Mouse (Mus musculus) regulatory T cell (primary cell): Measurements from ENCODE around the gene Sugct.
"Not testable (repeated sequence)": the region's sequence is repeated elsewhere in the genome, so short reads cannot be mapped to it uniquely, and the experiment has no call there.

Experiments
- in situ Hi-C: fragments of 300-600 bp; cut with MboI, MseI; formaldehyde crosslinking; loops from one replicate; pipeline ENCODE4 v1.15.1; 2025; ENCODE audit warnings: high pct_unique_total_duplicates

Sugct gene

DNA sequence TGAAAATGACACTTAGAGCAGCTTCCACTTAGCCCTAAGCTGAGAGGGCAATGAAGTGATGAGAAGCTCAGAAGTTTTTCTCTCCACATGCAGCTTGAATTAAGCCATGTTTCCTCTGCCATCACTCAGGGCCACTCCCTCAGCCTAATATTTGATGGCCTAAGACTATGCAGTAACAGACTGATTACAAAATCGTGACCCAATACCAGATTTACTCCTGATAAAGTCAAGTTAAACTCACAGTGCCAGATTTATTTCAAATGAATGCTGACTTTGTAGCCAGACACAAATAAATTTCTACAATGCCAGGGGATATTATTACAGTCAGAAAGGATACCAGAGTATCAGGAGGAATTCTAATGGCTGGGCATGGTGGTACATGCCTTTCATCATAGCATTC is 89.1 kb downstream of the Sugct start:
- in situ Hi-C loops = no loop called here

DNA sequence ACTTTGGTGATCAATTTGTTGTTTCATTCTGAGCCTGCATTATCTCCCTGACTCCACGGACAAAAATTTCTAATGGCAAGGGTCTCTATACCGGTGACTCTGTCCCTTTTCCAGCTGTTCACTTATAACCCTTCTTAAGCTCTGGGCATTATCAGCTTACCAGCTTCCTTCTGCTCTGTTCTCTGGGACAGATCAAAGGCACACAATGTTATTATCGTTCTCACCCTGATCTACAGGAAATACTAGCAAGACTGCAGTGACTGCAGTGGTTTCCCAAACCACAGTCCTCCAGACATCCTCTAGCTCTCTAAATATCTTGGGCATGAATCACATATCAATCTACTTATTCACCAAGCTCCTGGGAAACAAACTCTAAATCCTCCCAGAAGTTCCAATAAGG is 90.7 kb downstream of the Sugct start:
- in situ Hi-C loops = no loop called here

- in situ Hi-C loops = no loop called here
Observed at GRCm38 (mm10) chr13:17603756-17604155, 91.6 kb downstream of the Sugct start.

GRCm38 (mm10) chr13:17585267-17585913 is 110.0 kb downstream of the Sugct start:
- in situ Hi-C loops = no loop called here

- in situ Hi-C loops = no loop called here
Observed at GRCm38 (mm10) chr13:17584804-17585203, 110.5 kb downstream of the Sugct start.

- in situ Hi-C loops = no loop called here
Observed at GRCm38 (mm10) chr13:17581684-17582083, 113.7 kb downstream of the Sugct start.

DNA sequence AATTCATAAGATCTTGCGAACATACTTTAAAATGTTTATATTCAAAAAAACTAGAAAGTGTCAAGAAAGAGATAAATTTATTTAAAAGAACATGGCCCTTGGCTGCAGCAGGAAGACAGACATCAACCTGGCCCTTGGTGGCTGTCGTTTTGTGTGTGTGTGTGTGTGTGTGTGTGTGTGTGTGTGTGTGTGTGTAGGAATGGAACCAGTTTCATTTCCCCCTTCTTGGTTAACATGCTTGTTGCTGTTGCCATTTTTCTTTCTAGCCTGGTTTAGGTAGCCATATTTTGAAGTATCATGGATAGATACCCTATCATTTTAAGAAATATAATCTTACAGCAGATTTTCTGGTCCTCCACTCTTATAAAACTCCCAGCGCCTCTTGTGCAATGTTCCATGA is 136.0 kb downstream of the Sugct start:
- in situ Hi-C loops = no loop called here

DNA sequence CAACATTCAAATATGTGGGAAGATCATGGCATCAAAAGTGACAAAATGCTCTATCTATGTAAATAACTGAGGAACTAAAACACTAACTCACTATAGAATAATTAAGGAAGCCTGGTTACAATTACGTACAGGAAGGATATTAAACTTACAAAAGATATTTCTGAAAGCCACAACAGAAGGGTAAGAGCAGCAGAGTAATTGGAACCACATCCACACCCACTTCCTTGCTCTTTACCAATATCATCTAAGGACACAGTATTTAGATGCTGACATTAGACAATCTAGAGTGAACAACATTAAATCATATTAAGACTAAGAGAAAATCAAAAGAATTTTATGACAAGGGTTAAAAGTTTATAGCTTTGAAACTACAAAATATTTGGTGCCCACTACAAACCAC is 159.0 kb downstream of the Sugct start:
- in situ Hi-C loops = no loop called here

DNA sequence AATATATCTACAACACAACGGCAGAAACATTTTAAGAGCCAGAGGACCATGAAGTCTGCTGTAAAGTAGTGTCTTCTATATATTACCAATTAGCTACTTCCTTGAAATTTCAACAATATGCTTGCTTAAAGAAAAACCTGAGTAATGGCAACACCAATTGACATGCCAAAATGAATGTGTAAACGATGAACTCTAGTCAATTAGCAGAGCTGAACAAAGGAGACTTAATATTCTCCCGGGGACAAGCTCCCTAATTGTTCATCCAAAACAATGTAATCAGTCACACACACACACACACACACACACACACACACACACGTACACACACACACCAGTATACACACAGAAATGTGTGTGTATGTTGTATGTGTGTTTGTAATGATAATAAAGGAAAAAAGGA is 160.5 kb downstream of the Sugct start:
- in situ Hi-C loops = no loop called here

DNA sequence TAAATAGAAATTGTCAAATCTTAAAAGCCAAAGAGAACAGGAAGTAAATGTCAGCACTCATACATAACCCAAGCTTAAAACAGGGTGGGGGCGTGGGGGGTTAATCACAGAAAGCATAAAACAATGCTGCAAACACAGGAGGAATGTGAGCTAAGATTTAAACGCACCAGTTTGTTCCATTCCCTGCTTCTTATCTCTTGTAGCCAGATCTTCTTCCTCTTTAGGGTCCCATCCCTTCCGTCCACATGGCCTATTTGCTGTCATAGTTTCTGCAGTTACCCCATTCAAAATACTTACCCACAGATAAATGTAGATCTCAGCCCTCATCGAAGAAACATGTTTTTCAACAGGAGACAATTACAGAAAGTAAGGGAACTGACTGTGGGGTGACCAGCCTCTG is 160.9 kb downstream of the Sugct start:
- in situ Hi-C loops = no loop called here

DNA sequence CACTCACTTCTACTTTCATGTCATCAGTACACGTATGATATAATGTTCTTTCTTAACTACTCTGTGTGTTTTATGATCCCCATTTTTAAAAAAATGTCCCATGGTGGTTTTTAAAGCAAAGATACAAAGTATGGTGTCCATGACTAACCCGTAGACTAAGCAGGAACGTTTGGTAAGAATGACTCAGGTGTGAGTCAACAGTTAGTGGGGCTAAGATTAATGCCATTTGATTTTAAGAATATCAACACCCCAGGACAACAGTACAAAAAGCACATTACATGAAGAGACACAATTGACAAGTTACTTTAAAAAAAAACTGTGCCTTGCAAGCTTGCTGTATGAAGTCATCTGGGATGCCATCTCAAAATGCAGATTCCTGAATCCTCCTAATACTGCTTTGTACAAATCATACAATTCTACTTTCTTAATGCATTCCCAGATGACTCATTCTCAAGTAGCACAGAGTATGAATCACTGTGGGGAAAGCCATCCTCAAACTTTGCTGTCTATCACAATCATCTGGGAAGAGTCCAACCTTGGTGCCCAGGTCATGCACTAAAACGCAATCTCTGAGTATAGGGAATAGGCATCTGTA is 184.1 kb downstream of the Sugct start:
- in situ Hi-C loops = no loop called here

DNA sequence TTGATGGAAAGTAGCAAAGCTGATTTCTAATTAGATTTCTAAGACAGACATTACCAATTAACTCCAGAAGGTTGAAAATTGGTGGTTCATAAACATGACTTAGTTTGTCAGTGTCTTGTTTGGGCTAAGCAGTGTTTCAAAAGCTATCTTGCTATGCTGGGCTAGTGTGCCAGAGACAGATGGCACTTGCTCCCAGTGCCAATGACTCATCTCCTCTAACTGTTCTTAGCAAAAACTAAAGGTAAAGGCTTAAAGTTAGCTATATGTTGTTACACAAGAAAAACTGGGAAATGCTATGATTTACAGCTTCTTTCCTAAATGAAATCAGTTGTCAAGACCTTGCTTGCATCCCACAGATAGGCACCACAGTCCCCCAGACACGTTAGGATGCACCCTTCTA is 200.4 kb downstream of the Sugct start:
- in situ Hi-C loops = no loop called here

DNA sequence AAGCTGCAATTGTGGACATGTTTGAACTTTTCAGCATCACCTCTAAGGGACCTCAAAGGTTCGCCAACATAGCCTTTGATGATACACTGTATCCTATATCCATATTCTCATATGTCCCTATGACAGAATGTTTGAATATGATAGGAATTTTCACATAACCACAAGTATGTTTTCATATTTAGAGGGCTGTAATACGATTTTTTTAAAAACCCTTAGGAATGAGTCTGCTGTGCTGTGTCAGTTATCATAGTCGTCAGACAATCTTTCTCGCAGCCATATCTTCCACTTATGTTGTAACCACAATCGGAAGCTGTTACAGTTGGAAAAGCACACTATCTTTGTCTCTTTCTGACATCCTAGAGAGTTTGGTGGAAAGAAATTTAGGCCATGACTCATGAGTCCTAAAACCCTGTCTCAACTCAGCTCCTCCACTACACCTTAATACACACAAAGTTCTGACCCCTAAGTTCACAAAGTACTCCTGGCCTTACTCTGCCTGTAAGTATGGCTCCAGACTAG is 201.2 kb downstream of the Sugct start:
- in situ Hi-C loops = no loop called here

- in situ Hi-C loops = not testable (repeated sequence)
Observed at GRCm38 (mm10) chr13:17457981-17458380, 237.4 kb downstream of the Sugct start.

GRCm38 (mm10) chr13:17432139-17432916 is 263.0 kb downstream of the Sugct start:
- in situ Hi-C loops = loop anchor here (5.0 kb wide), 1 partner anchor 1415 kb away; no protein-coding TSS in a partner anchor

DNA sequence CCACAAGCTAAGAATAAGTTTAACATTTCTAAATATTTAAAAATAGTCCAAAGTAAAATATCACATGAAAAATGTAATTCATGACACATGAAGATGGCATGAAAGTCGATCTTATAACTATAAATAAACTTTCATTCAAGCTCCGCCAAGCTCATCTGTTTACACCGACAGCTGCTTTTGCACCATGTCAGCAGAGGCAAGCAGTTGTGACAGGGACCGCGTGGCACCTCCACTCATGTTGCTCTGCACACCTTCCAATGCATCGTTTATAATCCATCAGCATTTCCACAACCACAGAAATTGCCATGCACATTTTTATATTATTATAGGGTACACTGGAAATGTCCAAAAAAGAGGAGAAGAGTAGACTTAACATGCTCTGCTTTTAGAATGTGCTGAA is 273.5 kb downstream of the Sugct start:
- in situ Hi-C loops = no loop called here

- in situ Hi-C loops = no loop called here
Observed at GRCm38 (mm10) chr13:17420557-17420956, 274.8 kb downstream of the Sugct start.

DNA sequence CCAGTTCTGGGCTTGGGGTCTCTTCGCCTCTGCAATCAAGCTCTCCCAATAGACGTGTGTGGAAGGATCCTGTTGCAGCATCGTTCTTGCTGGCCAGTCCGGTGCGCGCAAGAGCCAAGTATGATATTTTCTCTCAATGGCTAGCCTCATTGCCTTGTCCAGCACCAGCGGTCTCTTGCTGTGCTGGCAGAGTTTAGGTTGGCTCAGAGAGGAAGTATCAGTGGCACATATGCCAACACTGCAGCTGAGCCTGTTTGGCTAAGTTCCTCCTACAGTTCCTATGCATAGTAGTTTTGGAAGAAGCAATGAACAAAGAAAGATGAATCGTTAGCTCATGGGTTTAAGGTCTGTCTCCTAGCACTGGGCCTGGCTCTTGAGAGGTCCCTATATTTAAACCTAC is 352.5 kb downstream of the Sugct start:
- in situ Hi-C loops = no loop called here

DNA sequence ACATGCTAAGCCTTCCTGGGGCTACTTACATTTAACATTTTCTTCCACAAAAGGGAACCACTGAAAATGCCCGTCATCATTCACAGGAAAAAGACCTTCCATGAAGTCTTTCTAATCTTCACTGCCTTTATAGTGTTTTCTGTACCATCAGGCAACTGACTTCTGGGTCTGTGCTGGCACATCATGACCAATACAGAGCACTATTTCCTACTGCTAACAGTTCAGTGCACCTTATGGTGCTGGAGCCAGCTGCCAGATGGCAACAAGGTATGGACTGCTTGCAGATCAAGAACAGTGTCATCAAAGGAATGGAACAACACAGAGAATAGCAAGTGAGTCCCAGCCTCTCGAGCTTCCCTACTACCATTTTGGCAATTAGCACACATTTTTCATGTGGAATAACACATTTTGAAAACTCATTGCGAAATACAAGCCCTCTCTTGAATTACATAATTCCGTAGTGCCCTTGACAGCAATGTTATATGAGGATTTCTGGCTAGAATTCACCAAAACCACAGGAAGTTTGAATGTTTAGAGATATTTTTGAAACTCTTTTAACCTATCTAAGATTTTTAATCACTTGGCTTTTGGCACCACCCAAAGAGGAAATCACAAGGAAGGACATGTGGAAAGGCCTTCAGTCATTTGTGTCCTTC is 359.3 kb downstream of the Sugct start:
- in situ Hi-C loops = no loop called here

DNA sequence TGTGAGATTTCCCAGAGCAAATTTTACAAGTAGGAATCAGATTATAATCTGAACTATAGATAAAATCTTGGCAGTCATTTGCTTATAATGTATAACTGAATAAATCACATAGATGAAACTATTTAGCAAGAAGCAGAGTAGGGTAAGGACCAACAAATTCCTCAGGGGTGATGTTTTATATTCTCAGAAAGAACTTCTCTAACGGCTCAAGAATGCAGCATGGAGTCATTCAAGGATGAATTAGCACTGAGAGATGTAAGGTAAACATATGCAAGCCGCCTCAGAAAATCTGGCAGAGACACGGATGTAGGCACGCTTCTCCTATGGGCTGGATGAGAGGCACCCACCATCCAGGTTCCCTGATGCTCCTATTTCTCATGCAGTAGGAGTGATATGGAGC is 368.5 kb downstream of the Sugct start:
- in situ Hi-C loops = no loop called here

GRCm38 (mm10) chr13:17301590-17301989 is 393.8 kb downstream of the Sugct start:
- in situ Hi-C loops = no loop called here

DNA sequence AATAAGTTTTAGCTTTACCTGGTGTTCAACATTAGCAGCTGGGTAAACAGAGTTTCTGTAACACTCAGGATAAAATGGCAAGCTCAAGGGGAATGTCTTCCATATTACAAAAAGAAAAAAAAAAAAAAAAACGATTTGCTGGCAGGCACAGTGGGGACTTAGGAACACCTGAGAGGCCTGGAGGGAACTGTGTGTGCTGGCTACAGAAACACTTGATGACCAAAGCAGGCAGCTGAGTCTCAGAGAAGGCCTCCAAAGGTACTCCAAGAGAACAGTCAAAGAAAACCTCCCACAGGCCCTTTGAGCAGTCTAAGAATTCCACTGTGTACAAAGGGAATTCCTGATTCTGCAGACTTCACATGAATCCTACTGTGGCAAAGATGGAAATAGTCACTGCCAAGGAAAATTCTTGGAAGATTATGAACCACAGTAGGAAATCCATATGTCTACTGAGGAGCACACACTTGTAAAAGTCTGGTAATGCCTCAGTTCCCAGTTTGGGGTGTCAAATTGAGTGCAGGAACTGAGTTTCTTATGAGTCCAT is 397.8 kb downstream of the Sugct start:
- in situ Hi-C loops = no loop called here
